Mouse (Mus musculus): Measurements from ENCODE around the gene R3hdm2.

DNA sequence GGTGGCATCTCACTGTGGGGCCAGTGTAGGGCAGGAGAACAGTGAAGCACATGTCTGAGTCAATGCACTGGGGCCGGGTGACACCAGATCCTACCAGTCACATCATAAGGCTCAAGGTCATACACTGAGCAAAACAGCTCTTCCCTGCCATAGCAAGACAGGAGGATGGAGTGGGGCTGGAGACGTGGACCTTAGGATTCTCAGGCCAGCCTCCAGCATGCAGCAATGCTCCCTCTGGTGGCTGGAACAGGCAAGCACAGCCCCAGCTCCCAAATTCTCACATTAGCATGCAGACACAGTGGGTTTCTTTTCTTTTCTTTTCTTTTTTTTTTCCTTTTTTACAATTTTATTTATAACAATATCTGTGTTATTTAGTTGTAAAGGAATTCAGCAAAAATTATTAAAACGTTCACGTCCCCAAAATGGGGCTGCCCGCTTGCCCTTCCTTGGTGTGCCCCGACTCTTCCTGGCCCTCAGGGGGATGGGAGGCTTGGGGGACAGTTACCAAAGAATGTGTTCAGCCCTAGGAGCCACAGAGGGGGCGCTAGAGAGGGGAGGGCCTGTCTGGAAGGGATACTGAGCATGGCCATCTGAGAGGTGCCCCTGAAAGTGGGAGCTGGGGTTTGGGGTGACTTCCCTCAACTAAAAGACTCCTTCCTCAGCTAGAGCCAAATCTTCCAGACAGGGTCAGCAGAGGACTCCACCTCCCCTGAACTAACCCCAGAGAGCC, 157.9 kb downstream of the R3hdm2 start:
- peak; percentile 86 for TF ChIP-seq CTCF (IDR thresholded peaks at IDR 0.05; ENCODE audit: insufficient read depth, low read depth, low read length)
- TF ChIP-seq POLR2A (IDR thresholded peaks at IDR 0.05; ENCODE audit: insufficient read depth, low read depth, low read length) = no peak
